Mouse (Mus musculus): Measurements from ENCODE around the gene Tmco4.
A peak's percentile ranks its signal among the peaks of the same experiment; 100 is the strongest.
"Not testable (repeated sequence)": the region's sequence is repeated elsewhere in the genome, so short reads cannot be mapped to it uniquely, and the experiment has no call there.

The Tmco4 gene

GRCm38 (mm10) chr4:138973719-138974115, 1.0 kb downstream of the Tmco4 start:
- no peak for DNase-seq (ENCODE audit: low spot score in 2 of 2)

DNA sequence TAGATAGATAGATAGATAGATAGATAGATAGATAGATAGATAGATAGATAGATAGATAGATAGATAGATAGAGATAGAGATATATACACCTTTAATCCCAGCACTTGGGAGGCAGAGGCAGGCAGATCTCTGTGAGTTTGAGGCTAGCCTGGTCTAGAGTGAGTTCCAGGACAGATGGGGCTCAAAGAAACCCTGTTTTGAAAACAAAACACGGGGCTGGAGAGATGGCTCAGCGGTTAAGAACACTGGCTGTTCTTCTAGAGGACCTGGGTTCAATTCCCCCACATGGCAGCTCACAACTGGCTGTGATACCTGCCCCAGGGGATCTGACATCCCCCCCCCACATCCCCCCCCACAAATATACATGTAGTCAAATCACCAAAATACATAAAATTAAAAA, 1.9 kb downstream of the Tmco4 start:
- DNase-seq (ENCODE audit: low spot score in 2 of 2) = not testable (repeated sequence)

DNA sequence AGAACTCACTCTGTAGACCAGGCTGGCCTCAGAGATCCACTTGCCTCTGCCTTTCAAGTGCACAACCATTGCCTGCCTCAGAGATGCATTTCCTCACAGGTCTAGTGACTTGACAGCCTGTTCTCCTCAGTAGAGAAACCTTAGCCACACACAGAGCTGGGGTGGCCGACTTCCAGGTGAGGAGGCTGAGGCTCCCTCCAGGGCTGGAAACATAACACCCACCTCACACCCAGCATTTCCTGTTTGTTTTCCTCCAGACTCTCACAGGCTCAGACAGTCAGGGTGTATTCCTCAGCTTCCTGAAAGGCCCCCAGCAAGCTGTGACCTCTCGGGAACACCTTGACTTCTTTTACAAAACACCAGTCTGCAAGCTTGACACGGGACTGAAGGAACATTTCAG, 2.5 kb downstream of the Tmco4 start:
- no peak for DNase-seq (ENCODE audit: low spot score in 2 of 2)

GRCm38 (mm10) chr4:138976046-138976445, 3.4 kb downstream of the Tmco4 start:
- DNase-seq (ENCODE audit: low spot score in 2 of 2) = no peak

DNA sequence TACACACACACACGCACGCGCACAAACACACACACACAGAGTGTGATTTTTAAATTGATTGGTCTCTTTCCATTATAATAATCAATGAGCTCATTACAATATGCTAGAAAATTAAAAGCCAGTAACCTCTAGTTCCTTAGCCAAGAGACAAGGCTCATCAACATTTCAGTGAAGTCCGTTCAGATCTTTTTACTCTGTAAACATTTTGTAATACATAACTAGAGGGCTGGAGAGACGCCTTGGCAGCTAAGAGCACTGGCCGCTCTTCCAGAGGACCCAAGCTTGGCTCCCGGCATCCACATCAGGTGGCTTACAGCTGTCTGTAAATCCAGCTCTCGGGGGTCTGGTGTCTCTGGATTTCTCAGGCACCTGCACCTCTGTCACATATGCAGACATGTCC, 7.3 kb downstream of the Tmco4 start:
- DNase-seq (ENCODE audit: low spot score in 2 of 2) = no peak

- no peak for DNase-seq (ENCODE audit: low spot score in 2 of 2)
Measured at GRCm38 (mm10) chr4:138980771-138981420, 8.2 kb downstream of the Tmco4 start.

GRCm38 (mm10) chr4:138983422-138983821, 10.7 kb downstream of the Tmco4 start:
- no peak for DNase-seq (ENCODE audit: low spot score in 2 of 2)

DNA sequence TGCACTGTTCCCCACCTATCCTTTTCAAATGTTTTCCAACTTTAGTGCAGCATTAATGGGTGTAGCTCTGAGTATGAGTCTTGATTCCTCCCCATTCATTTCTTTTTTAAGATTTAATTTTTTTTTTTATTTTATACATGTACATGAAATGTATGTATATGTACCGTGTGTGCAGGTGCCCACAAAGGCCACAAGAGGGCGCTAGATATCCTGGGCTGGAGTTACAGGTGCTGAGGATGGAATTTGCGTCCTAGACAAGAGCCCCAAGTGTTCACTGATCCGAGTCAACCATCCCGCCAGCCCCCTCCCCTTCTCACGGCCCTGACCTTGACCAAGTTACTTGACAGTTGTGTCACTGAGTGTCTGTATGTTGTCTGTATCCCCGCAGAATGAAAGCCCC, 12.1 kb downstream of the Tmco4 start:
- no peak for DNase-seq (ENCODE audit: low spot score in 2 of 2)

DNA sequence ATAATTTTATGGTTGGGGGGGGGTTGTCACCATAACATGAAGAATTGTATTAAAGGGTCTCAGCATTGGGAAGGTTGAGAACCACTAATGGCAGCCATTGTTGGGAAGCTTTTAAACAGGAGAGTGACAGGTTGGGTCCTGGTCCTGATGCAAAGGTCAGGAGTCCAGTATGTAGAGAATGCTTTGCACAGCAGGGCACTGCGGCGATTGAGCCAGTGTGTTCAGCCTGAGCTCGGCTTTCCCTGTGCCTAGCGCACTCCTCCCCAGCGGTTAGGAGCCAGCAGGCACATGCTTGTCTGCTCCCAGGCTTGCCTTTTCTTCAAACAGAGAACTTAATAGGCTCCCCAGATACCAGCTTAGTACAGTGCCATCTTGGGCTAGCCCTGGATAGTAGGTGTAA, 13.6 kb downstream of the Tmco4 start:
- no peak for DNase-seq (ENCODE audit: low spot score in 2 of 2)

DNA sequence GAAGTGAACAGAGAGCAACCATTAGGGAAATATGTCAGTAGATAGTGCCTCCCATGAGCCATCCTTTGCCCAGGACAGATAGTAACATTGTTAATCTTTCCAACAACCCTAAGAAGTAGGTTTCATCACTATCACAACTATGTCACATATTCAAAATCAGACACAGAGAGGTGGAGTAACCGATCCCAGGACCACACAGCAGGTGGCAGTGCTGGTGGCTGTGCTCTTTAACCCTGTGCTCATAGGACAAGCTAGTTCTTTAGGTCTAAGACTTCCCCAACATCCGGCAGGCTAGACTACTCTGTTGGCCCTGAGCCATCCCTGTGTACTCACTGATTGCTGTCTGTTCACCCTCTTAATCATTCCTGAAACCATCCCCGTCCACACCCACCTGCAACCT, 21.7 kb downstream of the Tmco4 start:
- no peak for DNase-seq (ENCODE audit: low spot score in 2 of 2)

- DNase-seq (ENCODE audit: low spot score in 2 of 2) = no peak
Measured at GRCm38 (mm10) chr4:138996410-138996809, 23.7 kb downstream of the Tmco4 start.

- DNase-seq (ENCODE audit: low spot score in 2 of 2) = no peak
Measured at GRCm38 (mm10) chr4:138997121-138997520, 24.4 kb downstream of the Tmco4 start.

GRCm38 (mm10) chr4:138998611-138999010, 25.9 kb downstream of the Tmco4 start:
- DNase-seq (ENCODE audit: low spot score in 2 of 2) = peak; percentile 44 to 46

GRCm38 (mm10) chr4:139001026-139001425, 28.3 kb downstream of the Tmco4 start:
- no peak for DNase-seq (ENCODE audit: low spot score in 2 of 2)

DNA sequence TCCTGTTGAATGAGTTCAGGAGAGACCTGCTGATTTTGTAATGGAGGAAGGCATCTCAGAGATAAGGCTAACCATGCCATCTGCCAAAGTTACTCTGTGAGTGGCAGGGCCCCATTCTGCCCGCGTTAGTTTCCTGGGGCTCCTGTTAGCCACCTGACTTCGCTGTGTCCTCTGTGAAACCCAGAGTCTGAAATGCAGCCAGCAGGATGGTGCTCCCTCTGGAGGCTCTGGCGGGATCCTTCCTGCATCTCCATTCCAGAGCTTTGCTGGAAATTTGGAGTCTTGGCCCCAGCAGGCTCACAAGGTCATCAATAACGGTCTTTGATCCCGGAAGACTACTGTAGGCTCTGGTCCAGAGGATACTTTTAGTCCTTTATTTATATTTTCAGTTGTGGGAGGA, 28.7 kb downstream of the Tmco4 start:
- peak; percentile 13 to 23 for DNase-seq (ENCODE audit: low spot score in 2 of 2)

DNA sequence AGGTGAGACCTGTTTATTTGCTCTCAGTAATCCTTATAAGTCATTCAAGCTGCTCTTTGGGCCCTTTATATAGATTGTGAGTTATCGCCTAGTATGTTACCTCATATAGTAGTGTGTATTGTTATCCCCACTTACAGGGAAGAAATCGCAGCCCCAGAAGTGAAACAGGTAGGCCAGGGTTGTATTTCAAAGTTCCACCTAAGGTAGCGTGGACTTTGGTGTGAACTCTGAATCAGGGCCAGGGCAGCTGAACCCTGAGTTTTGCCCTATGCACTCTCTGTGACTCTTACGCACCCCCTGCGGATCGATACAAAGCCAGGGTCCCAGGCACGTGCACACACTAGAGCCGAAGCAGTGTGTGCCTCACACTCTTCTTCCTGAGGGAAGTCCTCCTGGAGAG, 31.4 kb downstream of the Tmco4 start:
- DNase-seq (ENCODE audit: low spot score in 2 of 2) = no peak

DNA sequence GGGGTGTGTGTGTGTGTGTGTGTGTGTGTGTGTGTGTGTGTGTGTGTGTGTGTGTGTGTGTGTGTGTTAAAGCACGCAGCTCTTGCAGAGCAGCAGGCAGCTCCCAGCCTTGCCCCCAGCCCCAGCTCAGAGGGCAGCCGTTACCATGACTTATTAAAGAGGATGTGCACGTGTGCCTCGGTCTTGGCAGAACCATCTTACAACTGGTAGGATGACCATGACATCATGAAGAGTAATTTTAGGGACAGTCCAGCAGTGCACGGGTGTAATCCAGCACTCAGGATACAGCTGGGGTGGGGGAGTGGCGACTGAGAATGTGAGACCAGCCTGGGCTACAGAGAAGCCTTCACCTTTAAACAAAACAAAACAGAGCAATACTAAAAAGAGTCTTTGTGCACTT, 32.5 kb downstream of the Tmco4 start:
- no peak for DNase-seq (ENCODE audit: low spot score in 2 of 2)

DNA sequence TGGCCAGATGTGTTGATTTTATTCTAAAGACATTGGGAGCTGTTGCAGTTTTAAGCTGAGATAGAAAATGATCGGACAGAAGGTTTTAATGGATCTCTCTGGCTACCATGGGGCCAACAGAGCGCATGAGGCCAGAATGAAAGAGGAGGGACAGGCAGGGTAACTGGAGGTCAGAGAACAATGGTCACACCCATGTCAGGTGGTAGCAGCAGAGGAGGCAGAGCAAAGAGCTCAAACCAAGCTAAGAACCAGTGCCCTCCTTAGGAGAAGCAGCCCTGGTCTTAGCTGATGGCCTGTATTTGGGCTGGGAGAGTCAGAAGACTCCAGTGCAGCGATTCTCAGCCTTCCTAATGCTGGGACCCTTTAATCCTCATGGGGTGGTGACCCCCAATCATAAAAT, 34.7 kb downstream of the Tmco4 start:
- DNase-seq (ENCODE audit: low spot score in 2 of 2) = no peak

- no peak for DNase-seq (ENCODE audit: low spot score in 2 of 2)
Measured at GRCm38 (mm10) chr4:139007981-139008536, 35.4 kb downstream of the Tmco4 start.

- DNase-seq (ENCODE audit: low spot score in 2 of 2) = no peak
Measured at GRCm38 (mm10) chr4:139011201-139011702, 38.6 kb downstream of the Tmco4 start.

DNA sequence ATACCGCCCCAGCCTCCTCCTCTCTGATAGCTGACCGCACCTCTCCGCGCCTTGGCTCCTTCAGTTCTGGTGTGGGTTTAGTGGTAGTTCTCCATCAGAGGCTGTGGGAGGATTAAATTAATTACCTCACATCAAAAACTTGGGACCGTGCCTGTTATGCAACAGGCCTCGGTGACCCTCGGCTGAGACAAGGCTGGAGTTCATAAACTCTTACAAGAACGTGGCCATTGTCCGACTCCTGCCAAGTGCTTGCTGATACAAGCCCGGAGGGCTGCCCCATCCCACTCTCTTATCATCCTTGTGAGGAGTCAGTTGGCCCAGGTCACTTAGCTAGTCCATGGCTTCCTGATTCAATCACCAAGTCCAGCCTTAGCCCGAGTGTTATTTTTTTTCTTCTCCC, 40.6 kb downstream of the Tmco4 start:
- no peak for DNase-seq (ENCODE audit: low spot score in 2 of 2)

DNA sequence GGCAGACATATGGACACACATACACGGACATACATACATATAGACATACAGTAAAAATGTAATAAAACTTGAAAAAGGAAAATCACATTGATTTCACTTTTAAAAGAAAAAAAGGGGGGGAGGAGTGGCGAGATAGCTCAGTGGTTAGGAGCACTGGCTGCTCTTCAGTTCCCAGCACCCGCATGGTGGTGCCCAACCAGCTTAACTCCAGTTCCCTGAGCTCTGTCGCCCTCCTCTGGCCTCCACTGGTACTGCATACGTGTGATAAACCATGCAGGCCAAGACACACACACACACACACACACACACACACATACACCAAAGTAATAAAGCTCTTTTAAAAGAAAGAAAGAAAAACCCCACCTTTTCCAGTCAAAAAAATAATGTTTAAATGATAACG, 42.1 kb downstream of the Tmco4 start:
- no peak for DNase-seq (ENCODE audit: low spot score in 2 of 2)

GRCm38 (mm10) chr4:139018388-139018787, 45.7 kb downstream of the Tmco4 start:
- DNase-seq (ENCODE audit: low spot score in 2 of 2) = no peak

- no peak for DNase-seq (ENCODE audit: low spot score in 2 of 2)
Measured at GRCm38 (mm10) chr4:139018976-139019375, 46.3 kb downstream of the Tmco4 start.

Measured in frontal cortex, postnatal 36 days (tissue).